Mouse (Mus musculus) megakaryocyte, embryonic 14.5 days (primary cell): ENCODE data around the gene Csrnp1.

Experiments
- FLI1 ChIP-seq: IDR thresholded peaks from 2 replicates; pipeline ENCODE4 v1.6.1; 2012; ENCODE audit warnings: low read length, inconsistent platforms, mixed read lengths
- GATA1 ChIP-seq: IDR thresholded peaks from 3 replicates; pipeline ENCODE4 v1.6.1; 2012; ENCODE audit warnings: mixed read lengths, low read length, inconsistent platforms, borderline replicate concordance

DNA sequence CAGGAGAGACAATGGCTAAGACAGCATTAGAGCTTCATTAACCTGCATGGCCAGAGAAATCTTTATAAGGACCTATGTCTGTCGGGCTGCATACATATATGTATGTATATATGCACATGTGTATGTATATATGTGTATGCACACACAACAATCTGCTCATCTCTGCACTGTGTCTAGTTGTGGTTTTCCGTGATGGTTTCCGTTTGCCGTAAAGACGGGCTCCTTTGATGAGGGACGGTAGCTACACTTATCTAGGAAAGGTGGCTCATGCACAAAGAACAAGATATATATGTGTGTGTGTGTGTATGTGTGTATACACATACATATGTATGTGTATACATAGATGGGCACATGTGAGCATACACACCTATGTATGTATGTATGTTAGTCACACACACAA lies 45.4 kb upstream of the Csrnp1 start:
- TF ChIP-seq GATA1 (no peak), FLI1 (no peak)
